Mouse (Mus musculus) CH12.LX (cell line): Measurements from ENCODE around the gene Fosl1. TPM values are rescaled to one million over a fixed set of nuclear protein-coding genes. Genes with fewer than 3 reads are reported as not detected.

Experiments used
- DNase-seq: peaks from one replicate; pipeline ENCODE4 v3.0.0-alpha.2; 2013; ENCODE audit errors: extremely low read depth
- H3K27ac ChIP-seq: 2 replicates; pipeline ENCODE4 v1.5.1; 2012; ENCODE audit warnings: low read depth, mild to moderate bottlenecking, control low read depth, moderate library complexity; ENCODE audit not compliant: insufficient read depth
- H3K27me3 ChIP-seq: replicated peaks from 2 replicates; pipeline ENCODE3; 2012; ENCODE audit warnings: inconsistent platforms
- H3K36me3 ChIP-seq, 2 experiments: replicated peaks in 1 of 2; 2 replicates each; pipeline versions ENCODE3 to v1.6.1; 2012; ENCODE audit warnings: inconsistent platforms in 1 of 2, low read length in 1 of 2, mild to moderate bottlenecking in 1 of 2, mixed read lengths in 1 of 2, moderate library complexity in 1 of 2; ENCODE audit not compliant: control insufficient read depth in 1 of 2, insufficient read depth in 1 of 2
- H3K4me1 ChIP-seq, 2 experiments: 2 replicates each; pipeline ENCODE4 v1.6.1; 2012; ENCODE audit warnings: inconsistent platforms in 1 of 2, moderate library complexity in 1 of 2; ENCODE audit not compliant: insufficient read depth in 2 of 2, control insufficient read depth in 1 of 2
- H3K4me2 ChIP-seq: 2 replicates; pipeline ENCODE4 v1.6.1; 2012; ENCODE audit warnings: low read depth, mild to moderate bottlenecking, control low read depth; ENCODE audit not compliant: poor library complexity, insufficient read depth, severe bottlenecking
- H3K4me3 ChIP-seq, 3 experiments: fragments of 150-350 bp in 1 of 3; sonication (generic) in 1 of 3; replicated peaks in 1 of 3; 2 replicates each; pipeline versions ENCODE3 to v1.5.1; 2011 to 2012; ENCODE audit warnings: low read depth in 2 of 3, low read length in 2 of 3, mild to moderate bottlenecking in 2 of 3, moderate library complexity in 2 of 3, control low read depth in 1 of 3, improper control_type of control experiment in 1 of 3, inconsistent platforms in 1 of 3, mixed read lengths in 1 of 3; ENCODE audit not compliant: poor library complexity in 1 of 3
- H3K79me2 ChIP-seq: replicated peaks from 2 replicates; pipeline ENCODE4 v1.6.1; 2012; ENCODE audit warnings: mild to moderate bottlenecking, moderate library complexity; ENCODE audit not compliant: control insufficient read depth, poor library complexity, insufficient read depth, severe bottlenecking; ENCODE audit errors: extremely low read depth
- H3K9ac ChIP-seq: 2 replicates; pipeline ENCODE4 v1.6.1; 2012; ENCODE audit warnings: low read depth, mild to moderate bottlenecking, control low read depth, moderate library complexity; ENCODE audit not compliant: insufficient read depth
- H3K9me3 ChIP-seq: replicated peaks from 2 replicates; pipeline ENCODE3; 2012; ENCODE audit warnings: low read length, inconsistent platforms, mixed read lengths
- BHLHE40 ChIP-seq: IDR thresholded peaks from 2 replicates; pipeline ENCODE4 v1.6.1; 2011; ENCODE audit warnings: mild to moderate bottlenecking, low read depth, low read length, improper control_type of control experiment
- CHD2 ChIP-seq: IDR thresholded peaks from 2 replicates; pipeline ENCODE4 v1.6.1; 2011; ENCODE audit warnings: low read length, improper control_type of control experiment
- CTCF ChIP-seq, 2 experiments: IDR thresholded peaks in 1 of 2; conservative IDR thresholded peaks in 1 of 2; 2 replicates each; pipeline ENCODE4 v1.5.1; 2011 to 2012; ENCODE audit warnings: low read depth in 2 of 2, low read length in 2 of 2, improper control_type of control experiment in 1 of 2, inconsistent platforms in 1 of 2, mild to moderate bottlenecking in 1 of 2, moderate library complexity in 1 of 2
- E2F4 ChIP-seq: IDR thresholded peaks from 2 replicates; pipeline ENCODE4 v1.6.1; 2011; ENCODE audit warnings: low read depth, low read length, improper control_type of control experiment; ENCODE audit not compliant: insufficient replicate concordance
- EP300 ChIP-seq: IDR thresholded peaks from 2 replicates; pipeline ENCODE4 v1.6.1; 2011; ENCODE audit warnings: low read length, improper control_type of control experiment
- HCFC1 ChIP-seq: IDR thresholded peaks from 2 replicates; pipeline ENCODE4 v1.6.1; 2012; ENCODE audit warnings: low read depth, mild to moderate bottlenecking, inconsistent platforms, low read length, improper control_type of control experiment
- JUND ChIP-seq: conservative IDR thresholded peaks from 2 replicates; pipeline ENCODE4 v1.6.1; 2011; ENCODE audit warnings: low read depth, low read length, improper control_type of control experiment
- KAT2A ChIP-seq: IDR thresholded peaks from 2 replicates; pipeline ENCODE4 v1.6.1; 2012; ENCODE audit warnings: low read length, improper control_type of control experiment, inconsistent platforms; ENCODE audit not compliant: insufficient replicate concordance
- MAFK ChIP-seq: IDR thresholded peaks from 2 replicates; pipeline ENCODE4 v1.6.1; 2011; ENCODE audit warnings: low read length, improper control_type of control experiment; ENCODE audit not compliant: insufficient replicate concordance
- MAX ChIP-seq: IDR thresholded peaks from 2 replicates; pipeline ENCODE4 v1.6.1; 2011; ENCODE audit warnings: low read length, improper control_type of control experiment
- MAZ ChIP-seq: IDR thresholded peaks from 2 replicates; pipeline ENCODE4 v1.6.1; 2012; ENCODE audit warnings: low read depth, mild to moderate bottlenecking, inconsistent platforms, low read length, improper control_type of control experiment, moderate library complexity
- MEF2A ChIP-seq: IDR thresholded peaks from 2 replicates; pipeline ENCODE4 v1.6.1; 2014; ENCODE audit warnings: low read depth, mild to moderate bottlenecking, inconsistent platforms, low read length, improper control_type of control experiment, borderline replicate concordance
- MYC ChIP-seq: IDR thresholded peaks from 2 replicates; pipeline ENCODE4 v1.6.1; 2011; ENCODE audit warnings: low read depth, mild to moderate bottlenecking, improper control_type of control experiment, low read length
- NRF1 ChIP-seq: IDR thresholded peaks from 2 replicates; pipeline ENCODE4 v1.6.1; 2014; ENCODE audit warnings: low read depth, mild to moderate bottlenecking, inconsistent platforms, low read length, improper control_type of control experiment, moderate library complexity
- POLR2A ChIP-seq: IDR thresholded peaks from 2 replicates; pipeline ENCODE4 v1.6.1; 2011; ENCODE audit warnings: low read depth, mild to moderate bottlenecking, improper control_type of control experiment, low read length
- POLR2AphosphoS2 ChIP-seq: IDR thresholded peaks from 2 replicates; pipeline ENCODE4 v1.6.1; 2011; ENCODE audit warnings: low read depth, low read length, improper control_type of control experiment
- RCOR1 ChIP-seq: conservative IDR thresholded peaks from 2 replicates; pipeline ENCODE4 v1.6.1; 2012; ENCODE audit warnings: low read depth, mild to moderate bottlenecking, inconsistent platforms, low read length, improper control_type of control experiment
- SMC3 ChIP-seq: IDR thresholded peaks from 2 replicates; pipeline ENCODE4 v1.6.1; 2011; ENCODE audit warnings: low read depth, low read length, improper control_type of control experiment
- TBP ChIP-seq: conservative IDR thresholded peaks from 2 replicates; pipeline ENCODE4 v1.6.1; 2011; ENCODE audit warnings: low read depth, low read length, improper control_type of control experiment
- TCF12 ChIP-seq: IDR thresholded peaks from 2 replicates; pipeline ENCODE4 v1.6.1; 2014; ENCODE audit warnings: low read depth, mild to moderate bottlenecking, inconsistent platforms, low read length, improper control_type of control experiment
- UBTF ChIP-seq: IDR thresholded peaks from 2 replicates; pipeline ENCODE4 v1.6.1; 2012; ENCODE audit warnings: low read depth, mild to moderate bottlenecking, inconsistent platforms, low read length, improper control_type of control experiment, moderate library complexity
- USF2 ChIP-seq: conservative IDR thresholded peaks from 2 replicates; pipeline ENCODE4 v1.6.1; 2011; ENCODE audit warnings: low read depth, low read length, improper control_type of control experiment
- ZC3H11A ChIP-seq: IDR thresholded peaks from 2 replicates; pipeline ENCODE4 v1.6.1; 2012; ENCODE audit warnings: low read depth, mild to moderate bottlenecking, inconsistent platforms, low read length, improper control_type of control experiment
- ZNF384 ChIP-seq: IDR thresholded peaks from 2 replicates; pipeline ENCODE4 v1.6.1; 2012; ENCODE audit warnings: low read depth, low read length, improper control_type of control experiment, inconsistent platforms
- dilution Hi-C: fragments of 300-500 bp; cut with MboI; formaldehyde crosslinking; loops from 2 replicates; pipeline ENCODE4 v1.14.3; 2020; ENCODE audit warnings: low sequenced_read_pairs; ENCODE audit not compliant: extremely low pct_unique_long_range_greater_than_20kb, extremely low pct_ligation_motif_present
- in situ Hi-C: fragments of 300-500 bp; cut with MboI; formaldehyde crosslinking; loops from 3 replicates; pipeline ENCODE4 v1.14.3; 2019; ENCODE audit warnings: low sequenced_read_pairs, low pct_ligation_motif_present, low pct_unique_long_range_greater_than_20kb, mixed read lengths
- polyA plus RNA-seq: library from polyadenylated mRNA; unstranded; fragments of >175 nt; gene quantifications from 2 replicates; pipeline ENCODE4 v1.2.1, GENCODE M21; 2012; ENCODE audit warnings: low read depth; ENCODE audit not compliant: insufficient read length
- total RNA-seq, 2 experiments: library from RNA; depleted of rRNA; stranded (reverse); fragments of 300-350 nt in 1 of 2; fragments of >200 nt in 1 of 2; gene quantifications; 2 replicates each; pipeline ENCODE4 v1.2.3; 2012 to 2014

Gene Fosl1
- total and polyA plus RNA-seq, 3 experiments: not detected

DNA sequence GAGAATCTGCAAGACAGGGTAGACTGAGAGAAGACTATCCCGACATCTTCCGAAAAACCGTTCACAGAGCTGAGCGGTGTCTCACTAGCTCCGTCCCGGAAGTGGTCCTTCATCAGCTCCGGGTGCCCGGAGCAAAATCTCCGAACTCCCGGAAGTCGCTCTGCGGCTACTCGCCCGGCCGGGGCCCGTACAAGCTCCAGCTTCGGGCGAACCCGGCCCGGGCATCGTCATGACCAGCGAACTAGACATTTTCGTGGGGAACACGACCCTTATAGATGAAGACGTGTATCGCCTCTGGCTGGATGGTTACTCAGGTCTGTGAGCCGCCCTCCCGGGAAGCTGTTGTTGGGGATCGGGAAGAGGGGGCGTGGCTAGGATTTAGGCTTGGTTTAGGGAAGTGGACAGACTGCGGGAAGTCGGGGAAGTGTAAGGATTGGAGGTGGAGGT lies 13.1 kb downstream of the Fosl1 start, which contains the start of gene Fibp (continued):
- TF ChIP-seq KAT2A (peak; percentile 79; the same call in 1 of the 2 replicates), HCFC1 (peak; percentile 92), NRF1 (0 out of 2 replicates have a peak, but pooled peaks have one; percentile 32), POLR2A (peak; percentile 93), JUND (peak; percentile 48; the same call in 1 of the 2 replicates), POLR2AphosphoS2 (peak; percentile 81; the same call in 1 of the 2 replicates)

DNA sequence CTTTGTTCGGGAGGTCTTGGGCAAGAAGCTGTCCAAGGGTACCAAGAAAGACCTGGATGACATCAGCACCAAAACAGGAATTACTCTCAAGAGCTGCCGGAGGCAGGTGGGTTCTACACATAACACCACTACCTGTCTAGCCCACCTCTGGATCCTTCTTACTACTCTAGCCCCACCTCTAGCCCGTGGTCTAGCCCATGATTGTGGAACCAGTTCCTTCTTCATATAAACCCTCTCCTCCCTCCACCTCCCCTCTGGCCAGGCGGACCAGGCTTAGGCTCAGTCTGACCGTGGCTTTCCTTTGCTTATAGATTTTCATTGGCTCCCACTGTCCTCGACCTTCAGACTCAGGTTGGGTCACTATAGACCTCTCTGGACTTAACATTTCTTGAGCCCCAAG lies 14.1 kb downstream of the Fosl1 start:
- DNase-seq: no peak
- Histone ChIP-seq H3K9ac (peak overlapping the region; percentile 85), H3K4me3 (peak overlapping the region; percentile 86 to 97 (median 88)), H3K9me3 (no peaks in the 10 kb centered on the region), H3K27ac (no peak overlapping the region), H3K4me1 (peaks cover 5 to 25% of the 10 kb centered on the region in 2 experiments; a peak in 3 of 4 replicates), H3K79me2 (peaks cover 8% of the 10 kb centered on the region), H3K4me2 (peak overlapping the region; percentile 93), H3K27me3 (peaks cover 7% of the 10 kb centered on the region), H3K36me3 (peaks cover 42 to 50% of the 10 kb centered on the region in 2 experiments)
- no peak for TF ChIP-seq POLR2AphosphoS2
- TF ChIP-seq USF2: no peak
- TF ChIP-seq MYC: no peak
- TF ChIP-seq ZC3H11A: no peak
- no peak for TF ChIP-seq POLR2A
- TF ChIP-seq EP300: no peak
- in situ Hi-C loops: no loop called here
- dilution Hi-C loops: no loop called here

DNA sequence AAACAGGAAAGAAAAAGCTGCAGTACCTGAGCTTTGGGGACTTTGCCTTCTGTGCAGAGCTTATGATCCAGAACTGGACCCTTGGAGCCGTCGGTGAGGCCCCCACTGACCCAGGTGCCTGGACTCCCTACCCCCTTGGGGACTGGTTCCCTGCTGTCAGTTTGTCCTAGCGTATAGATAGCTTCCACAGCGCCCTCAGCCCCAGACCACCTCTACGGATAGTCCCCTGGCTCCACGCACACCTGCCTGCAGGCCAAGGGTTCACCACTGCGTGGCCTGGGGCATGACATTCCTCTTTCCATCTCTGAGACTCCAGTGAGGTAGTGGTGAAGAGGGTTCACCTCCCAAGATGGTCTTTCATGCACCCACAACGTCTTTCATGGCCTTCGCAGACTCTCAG lies 15.9 kb downstream of the Fosl1 start:
- TF ChIP-seq BHLHE40 (no peak), E2F4 (no peak), HCFC1 (no peak), MEF2A (no peak), MAX (no peak), POLR2A (no peak), NRF1 (no peak), RCOR1 (no peak), CHD2 (no peak), SMC3 (no peak), TCF12 (no peak), EP300 (no peak), TBP (no peak), ZNF384 (no peak), UBTF (no peak), KAT2A (no peak), MAFK (no peak), CTCF (conservative IDR thresholded peaks at IDR 0.05 in 1 of 2, IDR thresholded peaks at IDR 0.05 in 1 of 2; ENCODE audit: low read depth in 2 of 2, low read length in 2 of 2) (no peak), MAZ (no peak)
- H3K9me3 ChIP-seq: no peaks in the 10 kb centered on the region
- peaks cover 57 to 68% of the 10 kb centered on the region in 2 experiments for H3K36me3 ChIP-seq

More for the DNA sequence above, 15.9 kb downstream of the Fosl1 start:
- no peak overlapping the region for H3K4me2 ChIP-seq
- peaks cover 6% of the 10 kb centered on the region for H3K79me2 ChIP-seq
- in situ Hi-C loops: no loop called here
- peaks cover 3 to 18% of the 10 kb centered on the region in 2 experiments; a peak in 3 of 4 replicates for H3K4me1 ChIP-seq
- H3K27me3 ChIP-seq: peaks cover 7% of the 10 kb centered on the region
- no peak for DNase-seq
- dilution Hi-C loops: no loop called here
- no peak overlapping the region for H3K4me3 ChIP-seq
- no peak overlapping the region for H3K27ac ChIP-seq
- H3K9ac ChIP-seq: no peak overlapping the region
